Mouse (Mus musculus) embryonic facial prominence, embryonic 12.5 days (tissue): ENCODE data around the gene Wnk2. TPM values are rescaled to one million over a fixed set of nuclear protein-coding genes. Genes with fewer than 3 reads are reported as not detected.
A peak's percentile ranks its signal among the peaks of the same experiment; 100 is the strongest.

ENCODE experiments used
- ATAC-seq: fragments of 200-750 bp; cut with Nextera tagmentation; 2 replicates; pipeline ENCODE4 v1.8.0; 2017; ENCODE audit not compliant: insufficient number of reproducible peaks, insufficient read depth, low FRiP score, low TSS enrichment
- H3K27ac ChIP-seq: fragments of 300-500 bp; sonication (generic); 2 replicates; pipeline ENCODE4 v1.5.1; 2016; ENCODE audit warnings: mild to moderate bottlenecking
- H3K27me3 ChIP-seq: fragments of 300-500 bp; sonication (generic); 2 replicates; pipeline ENCODE4 v1.6.1; 2016; ENCODE audit warnings: mild to moderate bottlenecking, moderate library complexity
- H3K36me3 ChIP-seq: fragments of 300-500 bp; sonication (generic); 2 replicates; pipeline ENCODE4 v1.6.1; 2016; ENCODE audit warnings: mild to moderate bottlenecking
- H3K4me1 ChIP-seq: fragments of 300-500 bp; sonication (generic); 2 replicates; pipeline ENCODE4 v1.6.1; 2016
- H3K4me2 ChIP-seq: fragments of 300-500 bp; sonication (generic); replicated peaks from 2 replicates; pipeline ENCODE4 v1.6.1; 2016; ENCODE audit warnings: mild to moderate bottlenecking, moderate library complexity
- H3K4me3 ChIP-seq: fragments of 300-500 bp; sonication (generic); 2 replicates; pipeline ENCODE4 v1.5.1; 2016; ENCODE audit warnings: mild to moderate bottlenecking
- H3K9ac ChIP-seq: fragments of 300-500 bp; sonication (generic); 2 replicates; pipeline ENCODE4 v1.6.1; 2016; ENCODE audit warnings: mild to moderate bottlenecking, moderate library complexity
- H3K9me3 ChIP-seq: fragments of 300-500 bp; sonication (generic); 2 replicates; pipeline ENCODE4 v1.6.1; 2016; ENCODE audit warnings: mild to moderate bottlenecking, moderate library complexity
- WGBS: fragments of 180-500 bp; shearing (Covaris S2); methylation state at CpG from one replicate; pipeline ENCODE4 v1.1.7; 2016; 5-methylcytosine and 5-hydroxymethylcytosine counted together
- polyA plus RNA-seq: library from polyadenylated mRNA; unstranded; fragments of >200 nt; fragmentation: Nextera tagmentation; extraction: Ambion mirVana; gene quantifications from 2 replicates; pipeline ENCODE4 v1.2.1, GENCODE M21; 2016

Gene Wnk2
- polyA plus RNA-seq, 1 experiment from 2014 or later = 3.0 TPM

DNA sequence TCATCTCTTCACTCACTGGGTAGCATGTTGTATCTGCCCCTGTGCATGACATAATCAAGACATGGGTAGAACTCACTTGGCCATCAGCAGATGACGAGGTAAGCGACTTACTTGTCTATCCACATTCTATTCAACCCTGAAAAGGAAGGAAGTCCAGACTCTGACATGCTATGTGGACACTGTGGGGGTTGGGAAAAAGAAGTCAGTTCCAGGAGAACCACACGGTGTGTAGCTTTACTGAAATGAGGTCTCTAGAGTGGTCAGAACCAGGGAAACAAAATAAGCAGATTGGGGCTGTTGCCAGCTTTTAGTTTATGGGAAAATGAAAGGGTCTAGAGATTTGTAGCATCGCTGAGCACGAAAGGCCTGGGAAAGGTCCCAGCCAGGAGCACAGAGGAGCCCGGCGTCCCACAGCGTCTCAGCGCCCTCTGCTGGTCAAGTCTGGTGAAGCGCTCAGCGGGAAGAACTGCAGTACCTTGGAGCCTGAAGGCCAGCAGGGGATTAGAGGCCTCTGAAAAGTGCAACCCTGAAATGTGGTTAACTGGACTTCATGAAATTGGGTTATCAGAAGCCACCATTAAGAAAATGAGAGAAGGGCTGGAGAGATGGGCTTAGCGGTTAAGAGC lies 25.3 kb upstream of the Wnk2 start:
- no peaks in the 10 kb centered on the region for H3K9me3 ChIP-seq
- 7% methylated on average over 12 of the region's 12 CpGs for WGBS

DNA sequence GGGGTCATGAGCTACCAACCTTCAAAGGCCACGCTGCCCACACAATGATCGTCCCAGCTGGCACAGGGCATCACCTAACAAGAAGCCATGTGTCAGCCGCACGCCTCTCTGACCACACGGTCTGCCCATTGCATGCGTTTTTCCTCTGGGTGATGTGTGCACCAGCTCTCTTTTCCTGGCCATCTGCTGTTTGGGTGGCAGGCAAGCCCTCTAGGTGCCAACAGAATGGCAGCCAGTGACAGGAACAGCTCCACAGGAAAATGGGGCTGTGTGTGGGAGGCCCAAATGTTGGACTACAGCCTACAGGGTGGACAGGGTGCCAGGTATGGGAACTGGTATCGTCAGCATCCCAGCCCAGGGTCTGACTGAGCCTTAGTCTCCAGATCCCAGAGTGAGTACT lies 24.5 kb upstream of the Wnk2 start:
- no peak overlapping the region for H3K27ac ChIP-seq
- no peaks in the 10 kb centered on the region for H3K27me3 ChIP-seq
- H3K36me3 ChIP-seq = no peaks in the 10 kb centered on the region
- no peaks in the 10 kb centered on the region for H3K9me3 ChIP-seq
- H3K4me3 ChIP-seq = no peak overlapping the region
- ATAC-seq = no peak
- no peak overlapping the region for H3K4me2 ChIP-seq
- WGBS = 90% methylated on average over 7 of the region's 7 CpGs
- no peak overlapping the region for H3K9ac ChIP-seq
- no peaks in the 10 kb centered on the region for H3K4me1 ChIP-seq

More for the DNA sequence above, 25.3 kb upstream of the Wnk2 start:
- no peaks in the 10 kb centered on the region for H3K4me1 ChIP-seq
- H3K4me3 ChIP-seq = no peak overlapping the region
- ATAC-seq = peak; percentile 53; the same call in 1 of the 2 replicates
- H3K36me3 ChIP-seq = no peaks in the 10 kb centered on the region
- H3K4me2 ChIP-seq = no peak overlapping the region
- H3K27me3 ChIP-seq = no peaks in the 10 kb centered on the region
- H3K9ac ChIP-seq = no peak overlapping the region
- H3K27ac ChIP-seq = no peak overlapping the region

DNA sequence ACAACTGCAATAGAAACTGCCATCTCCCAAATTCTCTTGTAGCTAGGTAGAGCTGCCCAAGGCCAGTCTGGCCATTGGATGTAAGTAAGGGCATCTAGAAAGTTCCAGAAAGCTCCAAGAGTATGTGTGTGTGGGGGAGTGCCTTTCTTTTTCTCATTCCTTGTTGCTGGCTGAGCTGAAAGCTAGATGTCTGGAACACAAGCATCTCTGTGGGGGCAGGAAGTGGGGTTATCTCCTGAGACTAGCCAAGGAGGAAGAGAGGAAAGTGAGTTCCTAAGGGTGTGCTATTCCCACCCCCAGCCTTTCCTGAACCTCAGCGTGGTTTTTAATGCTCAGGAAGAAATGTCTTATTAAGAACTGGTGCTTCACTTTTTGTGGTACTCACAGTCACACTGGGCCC lies 23.9 kb upstream of the Wnk2 start:
- Histone ChIP-seq H3K9me3 (no peaks in the 10 kb centered on the region), H3K36me3 (no peaks in the 10 kb centered on the region), H3K4me1 (no peaks in the 10 kb centered on the region), H3K4me3 (no peak overlapping the region), H3K27ac (no peak overlapping the region), H3K4me2 (no peak overlapping the region), H3K27me3 (no peaks in the 10 kb centered on the region), H3K9ac (no peak overlapping the region)
- WGBS = 69% methylated on average over 1 of the region's 1 CpGs
- ATAC-seq = no peak

DNA sequence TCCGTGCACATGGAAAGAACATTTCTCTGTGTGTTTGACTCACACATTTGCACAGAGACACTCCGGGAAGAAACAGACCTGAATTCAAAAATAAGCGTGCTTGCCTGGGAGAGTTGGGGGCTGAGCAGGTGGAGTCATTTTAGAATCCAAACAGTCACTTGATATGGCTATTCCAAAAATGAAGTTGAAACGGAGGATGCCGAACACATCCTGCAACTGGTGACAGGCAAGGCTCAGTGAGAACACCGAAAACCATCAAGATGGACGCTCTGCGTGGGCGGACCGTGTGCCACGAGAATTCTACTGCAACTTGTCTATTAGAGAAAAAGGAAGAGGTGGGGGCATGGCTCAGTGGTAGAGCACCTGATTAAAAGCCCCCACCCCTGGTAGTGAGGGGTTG lies 22.8 kb upstream of the Wnk2 start:
- no peak overlapping the region for H3K4me2 ChIP-seq
- ATAC-seq = no peak
- no peaks in the 10 kb centered on the region for H3K4me1 ChIP-seq
- H3K27me3 ChIP-seq = no peaks in the 10 kb centered on the region
- H3K4me3 ChIP-seq = no peak overlapping the region
- H3K9ac ChIP-seq = no peak overlapping the region
- no peaks in the 10 kb centered on the region for H3K9me3 ChIP-seq
- no peak overlapping the region for H3K27ac ChIP-seq
- 84% methylated on average over 11 of the region's 11 CpGs for WGBS
- H3K36me3 ChIP-seq = no peaks in the 10 kb centered on the region

DNA sequence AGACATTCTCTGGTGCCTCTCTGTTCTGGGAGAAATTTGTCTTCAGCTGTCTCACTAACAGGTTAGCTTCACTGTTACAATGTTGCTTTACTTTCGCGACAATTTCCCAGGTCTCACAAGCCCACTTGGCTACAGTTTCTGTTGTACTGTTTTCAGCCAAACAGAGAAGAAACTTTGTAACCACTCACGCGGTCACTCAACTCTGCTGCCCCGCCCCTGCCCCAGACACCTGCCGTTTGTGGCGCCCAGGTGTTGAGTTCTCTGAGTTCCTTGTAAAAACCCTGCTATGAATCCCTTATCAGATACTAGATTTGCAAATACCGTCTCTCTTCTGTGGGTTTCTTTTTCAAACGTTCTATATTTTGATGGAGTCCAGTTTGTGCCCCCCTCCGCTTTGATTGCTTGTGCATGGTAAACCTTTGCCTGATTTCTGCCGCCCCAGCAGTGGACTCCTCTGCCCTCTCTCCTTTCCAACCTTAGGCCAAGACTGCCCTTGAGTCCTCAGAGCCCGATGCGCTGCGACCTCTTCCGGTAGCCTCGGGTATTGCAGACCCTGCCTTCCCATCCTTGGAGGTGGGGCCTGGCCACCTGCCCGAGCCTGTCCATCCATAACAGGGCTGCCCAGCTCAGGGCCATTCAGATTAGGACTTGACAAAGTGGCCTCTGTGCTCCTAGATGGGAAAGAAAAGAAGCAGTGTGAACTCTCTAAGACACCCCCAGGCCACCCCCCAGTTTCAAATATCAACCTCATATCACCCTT lies 21.8 kb upstream of the Wnk2 start:
- no peak overlapping the region for H3K9ac ChIP-seq
- no peaks in the 10 kb centered on the region for H3K27me3 ChIP-seq
- H3K4me3 ChIP-seq = no peak overlapping the region
- no peaks in the 10 kb centered on the region for H3K9me3 ChIP-seq
- no peaks in the 10 kb centered on the region for H3K36me3 ChIP-seq
- H3K27ac ChIP-seq = no peak overlapping the region
- no peak for ATAC-seq
- no peak overlapping the region for H3K4me2 ChIP-seq
- no peaks in the 10 kb centered on the region for H3K4me1 ChIP-seq
- WGBS = 16% methylated on average over 17 of the region's 17 CpGs

DNA sequence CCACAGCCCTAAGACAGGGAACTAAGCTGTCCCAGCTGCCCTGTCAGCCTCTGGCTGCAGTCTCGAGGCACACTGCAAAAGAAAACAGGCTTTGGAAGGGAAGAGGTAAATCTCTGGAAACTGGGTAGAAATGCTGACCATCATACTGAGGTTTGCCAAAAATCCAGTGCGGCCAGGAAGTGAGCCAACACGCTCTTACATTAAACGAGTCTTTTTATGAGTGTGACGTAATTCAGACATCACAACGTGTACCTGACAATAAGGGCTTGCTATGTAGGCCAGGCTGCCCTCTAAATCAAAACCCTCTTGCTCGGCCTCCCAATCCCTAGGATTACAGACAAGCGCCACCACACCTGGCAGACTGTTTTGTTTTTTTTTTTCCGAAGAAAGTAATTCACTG lies 19.3 kb upstream of the Wnk2 start:
- no peaks in the 10 kb centered on the region for H3K27me3 ChIP-seq
- WGBS = 73% methylated on average over 9 of the region's 9 CpGs
- ATAC-seq = no peak

DNA sequence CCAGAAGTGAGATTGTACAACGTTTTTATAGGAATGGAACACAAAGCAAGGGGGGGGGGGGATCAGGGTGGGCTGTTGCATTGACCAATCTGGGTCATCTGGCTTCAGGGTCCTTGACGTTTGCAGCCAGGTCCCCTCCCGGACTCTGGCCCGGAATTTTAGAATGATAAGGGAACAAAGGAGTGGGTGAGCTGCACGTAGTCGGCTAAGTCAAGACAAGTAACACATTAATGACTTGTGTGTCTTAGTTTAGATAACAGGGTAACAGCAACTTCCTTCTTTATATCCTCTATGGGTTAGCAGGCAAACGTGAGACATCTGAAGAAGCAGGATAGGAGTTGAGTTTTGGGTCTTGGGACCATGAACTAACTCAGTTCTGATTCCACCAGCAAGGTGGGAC lies 15.8 kb upstream of the Wnk2 start:
- H3K9ac ChIP-seq = no peak overlapping the region
- no peak overlapping the region for H3K4me3 ChIP-seq
- no peaks in the 10 kb centered on the region for H3K4me1 ChIP-seq
- ATAC-seq = no peak
- no peaks in the 10 kb centered on the region for H3K9me3 ChIP-seq
- H3K4me2 ChIP-seq = no peak overlapping the region
- no peaks in the 10 kb centered on the region for H3K36me3 ChIP-seq
- no peaks in the 10 kb centered on the region for H3K27me3 ChIP-seq
- no peak overlapping the region for H3K27ac ChIP-seq
- 81% methylated on average over 7 of the region's 7 CpGs for WGBS

More for the DNA sequence above, 19.3 kb upstream of the Wnk2 start:
- H3K9ac ChIP-seq = no peak overlapping the region
- H3K27ac ChIP-seq = no peak overlapping the region
- H3K4me1 ChIP-seq = no peaks in the 10 kb centered on the region
- no peaks in the 10 kb centered on the region for H3K36me3 ChIP-seq
- no peak overlapping the region for H3K4me3 ChIP-seq
- H3K9me3 ChIP-seq = no peaks in the 10 kb centered on the region
- H3K4me2 ChIP-seq = no peak overlapping the region

DNA sequence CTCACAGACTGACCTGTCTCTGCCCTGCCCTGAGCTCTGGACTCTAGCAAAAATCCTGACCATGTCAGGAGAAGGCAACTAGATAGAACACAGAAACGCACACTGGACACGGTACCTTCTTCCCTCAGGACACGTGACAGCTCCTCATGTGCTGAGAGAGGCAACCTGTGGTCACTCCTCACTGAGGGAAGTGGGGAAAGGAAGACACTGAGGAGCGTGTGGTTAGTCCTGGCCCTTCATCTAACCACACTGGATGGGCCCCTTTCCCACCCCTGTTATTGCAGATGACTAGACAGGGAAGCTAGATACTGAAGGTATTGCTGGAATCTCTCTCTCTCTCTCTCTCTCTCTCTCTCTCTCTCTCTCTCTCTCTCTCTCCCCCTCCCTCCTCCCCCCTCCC lies 14.9 kb upstream of the Wnk2 start:
- H3K4me3 ChIP-seq = no peak overlapping the region
- H3K27me3 ChIP-seq = no peaks in the 10 kb centered on the region
- no peak overlapping the region for H3K27ac ChIP-seq
- H3K4me1 ChIP-seq = no peaks in the 10 kb centered on the region
- WGBS = 74% methylated on average over 4 of the region's 4 CpGs
- H3K9ac ChIP-seq = no peak overlapping the region
- no peak overlapping the region for H3K4me2 ChIP-seq
- H3K9me3 ChIP-seq = no peaks in the 10 kb centered on the region
- H3K36me3 ChIP-seq = no peaks in the 10 kb centered on the region
- no peak for ATAC-seq

DNA sequence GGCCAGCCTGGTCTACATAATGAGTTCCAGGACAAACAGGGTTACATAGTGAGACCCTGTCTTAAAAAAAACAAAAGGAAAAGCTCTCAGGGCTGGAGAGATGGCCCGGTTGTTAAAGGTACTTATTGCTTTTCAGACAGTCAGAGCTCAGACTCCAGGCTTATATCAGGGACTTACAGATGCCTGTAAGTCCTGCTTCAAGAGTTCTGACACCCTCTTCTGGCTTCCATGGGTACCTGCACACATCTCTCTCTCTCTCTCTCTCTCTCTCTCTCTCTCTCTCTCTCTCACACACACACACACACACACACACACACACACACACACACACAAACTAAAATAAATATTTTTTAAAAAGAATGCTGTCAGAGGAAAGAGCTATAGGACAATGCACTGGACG lies 13.4 kb upstream of the Wnk2 start:
- WGBS = 60% methylated on average over 2 of the region's 2 CpGs
- Histone ChIP-seq H3K4me2 (no peak overlapping the region), H3K27ac (no peak overlapping the region), H3K9ac (no peak overlapping the region), H3K4me1 (no peaks in the 10 kb centered on the region), H3K4me3 (no peak overlapping the region), H3K36me3 (no peaks in the 10 kb centered on the region), H3K27me3 (no peaks in the 10 kb centered on the region), H3K9me3 (no peaks in the 10 kb centered on the region)
- no peak for ATAC-seq

DNA sequence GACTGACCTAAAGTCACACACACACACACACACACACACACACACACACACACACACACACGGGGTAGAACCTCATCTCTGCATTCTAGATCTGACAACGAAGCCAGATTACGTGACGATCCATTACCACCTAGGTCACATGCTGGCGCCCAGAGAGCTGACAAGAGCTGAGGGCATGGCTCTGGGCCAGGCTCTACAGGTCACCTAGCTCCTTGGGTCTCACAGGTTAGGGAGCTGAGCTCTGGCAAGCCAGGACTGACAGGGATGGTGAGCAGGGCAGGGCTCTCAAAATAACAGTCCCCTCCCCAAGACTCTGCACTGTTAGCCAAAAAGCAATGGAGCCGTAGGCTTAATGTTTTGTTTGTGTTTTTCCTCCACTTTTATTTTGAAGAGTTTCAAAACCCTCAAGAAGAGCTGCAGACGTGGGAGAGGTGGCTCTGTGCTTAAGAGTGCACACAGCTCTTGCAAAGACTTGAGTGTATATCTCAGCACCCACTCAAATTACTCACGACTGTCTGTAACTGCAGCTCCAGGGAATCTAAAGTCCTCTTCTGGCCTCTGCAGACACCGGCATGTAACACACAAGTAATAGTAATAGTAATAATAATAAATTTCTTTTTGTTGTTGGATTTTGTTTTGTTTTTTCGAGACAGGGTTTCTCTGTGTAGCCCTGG lies 10.4 kb upstream of the Wnk2 start:
- Histone ChIP-seq H3K9ac (no peak overlapping the region), H3K9me3 (no peaks in the 10 kb centered on the region), H3K4me1 (no peaks in the 10 kb centered on the region), H3K36me3 (no peaks in the 10 kb centered on the region), H3K4me2 (no peak overlapping the region), H3K4me3 (no peak overlapping the region), H3K27me3 (no peaks in the 10 kb centered on the region), H3K27ac (no peak overlapping the region)
- no peak for ATAC-seq
- WGBS = 72% methylated on average over 10 of the region's 10 CpGs

DNA sequence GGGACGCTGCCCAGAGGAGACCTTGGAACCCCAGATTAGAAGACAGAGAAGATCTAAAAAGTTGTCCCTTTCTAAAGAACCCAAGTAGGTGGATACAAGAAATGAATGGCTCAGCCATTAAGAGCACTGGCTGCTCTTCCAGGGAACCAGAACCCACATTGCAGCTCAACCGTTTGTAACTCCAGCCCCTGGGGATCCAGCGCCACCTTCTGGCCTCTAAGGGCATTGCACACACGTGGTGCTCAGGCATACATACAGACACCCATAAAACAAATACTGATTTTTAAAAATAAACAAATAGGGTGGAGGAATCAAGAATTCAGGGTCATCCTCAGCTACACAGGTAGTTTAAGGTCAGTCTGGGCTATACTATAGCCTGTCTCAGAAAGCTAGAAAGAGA lies 8.8 kb upstream of the Wnk2 start:
- H3K4me1 ChIP-seq = no peaks in the 10 kb centered on the region

DNA sequence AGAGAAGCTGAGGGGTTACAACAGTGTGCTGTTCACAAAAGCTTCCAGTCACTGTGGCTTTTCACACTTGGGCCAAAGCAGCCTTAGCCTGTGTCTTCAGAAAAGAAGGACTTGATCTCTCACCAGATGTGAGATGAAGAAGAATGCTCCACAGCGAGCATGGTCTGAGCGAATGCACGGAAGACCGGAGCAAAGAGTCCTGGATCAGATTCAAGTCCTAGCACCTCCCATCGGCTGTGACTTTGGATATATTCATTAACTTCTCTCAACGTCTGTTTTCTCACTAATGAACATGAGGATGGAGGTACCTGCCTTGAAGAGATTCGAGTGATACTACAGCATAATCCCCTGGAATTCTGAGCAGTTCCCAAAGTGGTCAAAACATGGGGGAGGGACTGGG lies 6.8 kb upstream of the Wnk2 start:
- H3K9me3 ChIP-seq = no peaks in the 10 kb centered on the region
- no peak for ATAC-seq
- no peak overlapping the region for H3K9ac ChIP-seq
- WGBS = 57% methylated on average over 7 of the region's 7 CpGs
- no peak overlapping the region for H3K27ac ChIP-seq
- no peak overlapping the region for H3K4me3 ChIP-seq
- no peaks in the 10 kb centered on the region for H3K27me3 ChIP-seq
- H3K36me3 ChIP-seq = no peaks in the 10 kb centered on the region
- no peaks in the 10 kb centered on the region for H3K4me1 ChIP-seq
- H3K4me2 ChIP-seq = no peak overlapping the region

More for the DNA sequence above, 8.8 kb upstream of the Wnk2 start:
- 73% methylated on average over 4 of the region's 4 CpGs for WGBS
- Histone ChIP-seq H3K4me2 (no peak overlapping the region), H3K9ac (no peak overlapping the region), H3K36me3 (no peaks in the 10 kb centered on the region), H3K4me3 (no peak overlapping the region), H3K9me3 (no peaks in the 10 kb centered on the region), H3K27me3 (no peaks in the 10 kb centered on the region), H3K27ac (no peak overlapping the region)
- ATAC-seq = no peak
